ENCODE assay signal across 28 mouse cellular contexts in the genomic region with DNA sequence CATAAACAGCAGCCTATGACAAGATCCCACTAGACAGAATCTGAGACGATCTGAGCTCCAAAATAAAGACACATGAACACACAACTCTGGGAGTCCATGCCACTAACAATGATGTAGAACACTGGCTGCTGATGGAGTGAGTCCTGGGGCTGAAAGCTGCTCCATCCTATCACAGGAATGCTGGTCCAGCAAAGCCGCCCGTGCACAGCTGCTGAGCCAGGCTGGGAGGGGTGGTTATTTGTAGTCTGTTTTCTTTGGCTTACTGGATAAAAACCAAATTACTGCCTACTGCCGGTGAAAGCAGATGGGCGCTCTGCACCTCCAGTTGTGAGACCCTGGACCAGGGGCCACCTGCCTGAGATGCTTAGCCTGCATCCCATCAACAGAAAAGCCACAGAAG. TPM values are rescaled to one million over a fixed set of nuclear protein-coding genes. Genes with fewer than 3 reads are reported as not detected.
DNase-seq lines count a peak whose midpoint lies in the region; ATAC-seq and TF ChIP-seq lines count a peak whose summit lies in the region.
"Had no signal": no experiment of that assay in that cellular context is flagged by ENCODE, and none has a peak within 500 bp of the region (broad histone marks: within the 10 kb centered on the region; RNA-seq: fewer than 3 reads in every experiment).

No protein-coding gene starts in this region.

- H3K36me3 ChIP-seq in heart, embryonic 11.5 days (ENCODE audit: control insufficient read depth, insufficient read depth, low read length) = peaks cover 27% of the 10 kb centered on the region

- H3K9ac ChIP-seq in heart, embryonic 11.5 days (ENCODE audit: low read depth, low read length) = no peak overlapping the region
- H3K9ac ChIP-seq: embryonic facial prominence, embryonic 13.5 days; embryonic facial prominence, embryonic 15.5 days; forebrain, embryonic 13.5 days; forebrain, embryonic 15.5 days had no signal

- peak; percentile 50 for ATAC-seq in frontal cortex, adult (ENCODE audit: low TSS enrichment)
- no peak for ATAC-seq in heart, embryonic 11.5 days (replicated peaks; ENCODE audit: insufficient number of reproducible peaks, low FRiP score, low TSS enrichment)
- ATAC-seq: activated CD4-positive, CD25-positive, alpha-beta regulatory T cell, adult 4 months; CD4-positive, CD25-positive, alpha-beta regulatory T cell, adult 4 months; forebrain, embryonic 13.5 days; forebrain, embryonic 15.5 days; Patski had no signal

- H3K27me3 ChIP-seq in heart, embryonic 11.5 days (ENCODE audit: control insufficient read depth, insufficient read depth, low read length) = no peaks in the 10 kb centered on the region
- H3K27me3 ChIP-seq: CH12.LX; embryonic facial prominence, embryonic 13.5 days; embryonic facial prominence, embryonic 15.5 days; forebrain, embryonic 13.5 days; forebrain, embryonic 15.5 days; Patski had no signal

- H3K4me1 ChIP-seq in heart, embryonic 11.5 days (ENCODE audit: control insufficient read depth, insufficient read depth, low read length) = no peaks in the 10 kb centered on the region
- H3K4me1 ChIP-seq: embryonic facial prominence, embryonic 13.5 days; embryonic facial prominence, embryonic 15.5 days; forebrain, embryonic 13.5 days; forebrain, embryonic 15.5 days had no signal

- no peak for TF ChIP-seq CTCF in layer of hippocampus, adult 2 months (conservative IDR thresholded peaks at IDR 0.05)
- no peak for TF ChIP-seq CTCF in left cerebral cortex, adult 2 months (IDR thresholded peaks at IDR 0.05)

- no peak overlapping the region for H3K4me3 ChIP-seq in heart, embryonic 11.5 days (ENCODE audit: low read depth, low read length)
- H3K4me3 ChIP-seq in layer of hippocampus, adult 2 months = no peak overlapping the region
- no peak overlapping the region for H3K4me3 ChIP-seq in left cerebral cortex, adult 2 months
- H3K4me3 ChIP-seq: embryonic facial prominence, embryonic 13.5 days; embryonic facial prominence, embryonic 15.5 days; erythroblast, embryonic 14.5 days; forebrain, embryonic 13.5 days; forebrain, embryonic 15.5 days had no signal

- H3K27ac ChIP-seq in heart, embryonic 11.5 days (ENCODE audit: low read depth, low read length) = no peak overlapping the region
- peak overlapping the region; percentile 63 for H3K27ac ChIP-seq in layer of hippocampus, adult 2 months
- H3K27ac ChIP-seq in left cerebral cortex, adult 2 months = peak overlapping the region; percentile 15; the same call in 1 of the 2 replicates
- H3K27ac ChIP-seq: embryonic facial prominence, embryonic 13.5 days; embryonic facial prominence, embryonic 15.5 days; forebrain, embryonic 13.5 days; forebrain, embryonic 15.5 days had no signal

- 84% methylated on average over 5 of the region's 5 CpGs for WGBS in heart, embryonic 11.5 days (ENCODE audit: insufficient replicate concordance)

- no peak for DNase-seq in frontal cortex, postnatal 25 days (ENCODE audit: low spot score in 2 of 2)
- DNase-seq in heart, postnatal 10 days = peak; percentile 11 to 22
- no peak for DNase-seq in layer of hippocampus, adult 2 months (ENCODE audit: low spot score in 2 of 2)
- DNase-seq in layer of hippocampus, postnatal 25 days (ENCODE audit: extremely low spot score in 1 of 2, low spot score in 1 of 2) = no peak
- no peak for DNase-seq in left cerebral cortex, adult 2 months (ENCODE audit: extremely low spot score in 1 of 2, low spot score in 2 of 2)
- no peak for DNase-seq in left cerebral cortex, postnatal 10 days (ENCODE audit: extremely low spot score in 1 of 2, low spot score in 2 of 2)
- DNase-seq: adrenal gland, adult 8-10 months; adrenal gland, postnatal 14 days; adrenal gland, postnatal 36 days; B cell, adult 2 months; cerebellum, adult 11 months; cerebellum, adult 18-20 months; cerebellum, adult 8-10 months; cerebellum, adult 9-11 months; cerebellum, postnatal 14 days; cerebellum, postnatal 36 days had no signal

- no peaks in the 10 kb centered on the region for H3K9me3 ChIP-seq in heart, embryonic 11.5 days (replicated peaks; ENCODE audit: control insufficient read depth, low read length)
- H3K9me3 ChIP-seq: embryonic facial prominence, embryonic 13.5 days; embryonic facial prominence, embryonic 15.5 days; forebrain, embryonic 13.5 days; forebrain, embryonic 15.5 days; G1E had no signal

- H3K4me2 ChIP-seq in heart, embryonic 11.5 days = no peak overlapping the region
- H3K4me2 ChIP-seq: embryonic facial prominence, embryonic 13.5 days; embryonic facial prominence, embryonic 15.5 days; forebrain, embryonic 13.5 days; forebrain, embryonic 15.5 days had no signal

- intact Hi-C loops in heart, postnatal 10 days (cut with DNase I) = no loop called here
- intact Hi-C loops in left cerebral cortex, adult 2 months (cut with DNase I) = no loop called here
- intact Hi-C loops in left cerebral cortex, postnatal 10 days (cut with DNase I) = no loop called here

RNA-seq across cellular contexts. Expression of a gene that starts 19.1 kb away (rescaled TPM):
- total RNA-seq in heart, postnatal 10 days (2021) = 10 to 100 TPM; 10.2 to 14.2 TPM
- 14.4 and 17.1 TPM in 2 replicates for polyA plus RNA-seq in heart, embryonic 11.5 days (2014; fragmentation: Nextera tagmentation; extraction: Ambion mirVana)
- 10 to 100 TPM; 15.5 to 19.0 TPM for total RNA-seq in layer of hippocampus, adult 2 months (2021)
- total RNA-seq in layer of hippocampus, postnatal 25 days (2021) = 10 to 100 TPM; 12.7 to 18.0 TPM
- 10 to 100 TPM; 11.9 to 13.5 TPM for total RNA-seq in left cerebral cortex, adult 2 months (2021)
- 10 to 100 TPM; 14.6 to 16.2 TPM for total RNA-seq in left cerebral cortex, postnatal 10 days (2021)

RNA-seq across cellular contexts. Expression of a gene that starts 38.5 kb away (rescaled TPM):
- total RNA-seq in heart, postnatal 10 days (2021) = 10 to 100 TPM; 16.3 to 20.7 TPM
- polyA plus RNA-seq in heart, embryonic 11.5 days (2014; fragmentation: Nextera tagmentation; extraction: Ambion mirVana) = 23.4 and 26.6 TPM in 2 replicates
- 10 to 100 TPM; 15.6 to 18.8 TPM for total RNA-seq in layer of hippocampus, adult 2 months (2021)
- total RNA-seq in layer of hippocampus, postnatal 25 days (2021) = 10 to 100 TPM; 19.0 to 22.0 TPM
- total RNA-seq in left cerebral cortex, adult 2 months (2021) = 10 to 100 TPM; 17.8 to 18.6 TPM
- total RNA-seq in left cerebral cortex, postnatal 10 days (2021) = 10 to 100 TPM; 16.5 to 16.9 TPM

RNA-seq across cellular contexts. Expression of a gene that starts 38.6 kb away (rescaled TPM):
- total RNA-seq in heart, postnatal 10 days (2021) = 10 to 100 TPM; 28.3 to 30.2 TPM
- 59.1 and 67.4 TPM in 2 replicates for polyA plus RNA-seq in heart, embryonic 11.5 days (2014; fragmentation: Nextera tagmentation; extraction: Ambion mirVana)
- 10 to 100 TPM; 57.1 to 57.2 TPM for total RNA-seq in layer of hippocampus, adult 2 months (2021)
- 10 to 100 TPM; 51.4 to 60.4 TPM for total RNA-seq in layer of hippocampus, postnatal 25 days (2021)
- 10 to 100 TPM; 47.4 to 49.5 TPM for total RNA-seq in left cerebral cortex, adult 2 months (2021)
- 10 to 100 TPM; 48.7 to 53.1 TPM for total RNA-seq in left cerebral cortex, postnatal 10 days (2021)

Comparison
In these comparisons a context has a peak if more than half of its experiments do, and no peak if none do; other contexts are left out.
1. DNase-seq: peak in heart, postnatal 10 days (2 of 2); none in frontal cortex, postnatal 25 days (0 of 2), layer of hippocampus, adult 2 months (0 of 2), layer of hippocampus, postnatal 25 days (0 of 2), left cerebral cortex, adult 2 months (0 of 2) and left cerebral cortex, postnatal 10 days (0 of 2).